Mouse (Mus musculus) retina, postnatal 7 days (tissue): ENCODE measurements at regions not wholly inside any gene's neighbourhood (a gene's known extent, or its start where the extent isn't known, plus 50 kb on each side); places are given as distances from the start of the nearest gene placed in this dataset.

Source experiments
- DNase-seq: peaks from one replicate; pipeline ENCODE4 v3.0.0-alpha.2; 2012; ENCODE audit warnings: low read depth, low spot score

GRCm38 (mm10) chr16:7647275-7647926 lies 777.5 kb downstream of the Tmem114 start:
- no peak for DNase-seq

GRCm38 (mm10) chr16:7644363-7644762 lies 780.6 kb downstream of the Tmem114 start:
- DNase-seq = no peak

GRCm38 (mm10) chr16:7638955-7639755 lies 785.8 kb downstream of the Tmem114 start:
- DNase-seq = no peak

GRCm38 (mm10) chr16:7637993-7638392 lies 786.9 kb downstream of the Tmem114 start:
- no peak for DNase-seq

- no peak for DNase-seq
Observed at GRCm38 (mm10) chr16:7637121-7637700, 787.7 kb downstream of the Tmem114 start.

GRCm38 (mm10) chr16:7636326-7636725 lies 788.6 kb downstream of the Tmem114 start:
- DNase-seq = no peak

GRCm38 (mm10) chr16:7632474-7632873 lies 792.5 kb downstream of the Tmem114 start:
- DNase-seq = no peak

- DNase-seq = no peak
Observed at GRCm38 (mm10) chr16:7628351-7628750, 796.6 kb downstream of the Tmem114 start.

GRCm38 (mm10) chr16:7606602-7607001 lies 818.3 kb downstream of the Tmem114 start:
- no peak for DNase-seq

- DNase-seq = no peak
Observed at GRCm38 (mm10) chr16:7602428-7602827, 822.5 kb downstream of the Tmem114 start.

- no peak for DNase-seq
Observed at GRCm38 (mm10) chr16:7574879-7575278, 850.1 kb downstream of the Tmem114 start.

GRCm38 (mm10) chr16:7560841-7561240 lies 864.1 kb downstream of the Tmem114 start:
- no peak for DNase-seq

- no peak for DNase-seq
Observed at GRCm38 (mm10) chr16:7559177-7559576, 865.8 kb downstream of the Tmem114 start.

GRCm38 (mm10) chr16:7558637-7559036 lies 866.3 kb downstream of the Tmem114 start:
- DNase-seq = no peak

GRCm38 (mm10) chr16:7555911-7556310 lies 869.0 kb downstream of the Tmem114 start:
- no peak for DNase-seq

GRCm38 (mm10) chr16:7549568-7549967 lies 875.4 kb downstream of the Tmem114 start:
- no peak for DNase-seq

GRCm38 (mm10) chr16:7544067-7544466 lies 880.9 kb downstream of the Tmem114 start:
- no peak for DNase-seq

GRCm38 (mm10) chr16:7529811-7530210 lies 895.1 kb downstream of the Tmem114 start:
- DNase-seq = no peak

GRCm38 (mm10) chr16:7528963-7529362 lies 896.0 kb downstream of the Tmem114 start:
- DNase-seq = no peak

- DNase-seq = no peak
Observed at GRCm38 (mm10) chr16:7527923-7528776, 896.8 kb downstream of the Tmem114 start.

GRCm38 (mm10) chr16:7518711-7519110 lies 906.2 kb downstream of the Tmem114 start:
- no peak for DNase-seq
